Comparison of ENCODE assay signal across 8 mouse cellular contexts in the genomic region with DNA sequence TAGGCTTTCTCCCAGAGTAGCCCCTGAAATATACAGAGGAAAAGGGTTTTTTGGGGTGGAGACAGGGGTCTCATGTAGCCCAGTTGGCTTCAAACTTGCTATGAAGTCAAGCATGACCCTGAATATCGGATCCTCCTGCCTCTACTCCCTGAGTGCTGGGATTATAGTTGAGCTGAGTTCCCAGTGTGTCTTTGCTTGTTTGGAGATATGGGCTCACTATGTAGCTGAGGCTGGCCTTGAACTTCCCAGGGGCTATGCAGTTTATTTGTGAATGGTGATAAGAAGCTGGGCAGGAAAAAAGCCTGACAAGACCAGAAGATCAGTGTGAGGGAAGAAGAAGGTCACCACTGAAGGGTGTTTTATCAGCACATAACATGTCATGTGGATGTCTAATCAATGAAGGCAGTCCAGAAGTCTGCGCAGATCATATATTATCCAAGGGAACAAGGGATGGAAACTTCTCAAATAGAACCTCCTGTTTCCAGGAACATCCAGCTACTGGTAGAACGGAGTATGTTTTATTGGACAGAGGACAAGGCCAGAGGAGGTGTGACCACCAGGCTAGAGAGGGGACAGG. TPM values are rescaled to one million over a fixed set of nuclear protein-coding genes. Genes with fewer than 3 reads are reported as not detected.
DNase-seq lines count a peak whose midpoint lies in the region; ATAC-seq and TF ChIP-seq lines count a peak whose summit lies in the region.

No protein-coding gene starts in this region.

- TF ChIP-seq EP300 in lung, postnatal 0 days (IDR thresholded peaks at IDR 0.05), result no peak

- H3K27me3 ChIP-seq in lung, postnatal 0 days (replicated peaks; ENCODE audit: insufficient read depth, low read length), result no peaks in the 10 kb centered on the region
- no peaks in the 10 kb centered on the region for H3K27me3 ChIP-seq in forebrain, embryonic 12.5 days
- no peaks in the 10 kb centered on the region for H3K27me3 ChIP-seq in stomach, embryonic 14.5 days (ENCODE audit: control insufficient read depth, insufficient read depth, low read length)

- H3K27ac ChIP-seq in lung, postnatal 0 days (ENCODE audit: low read length), result no peak overlapping the region
- peak overlapping the region; percentile 50; the same call in 1 of the 2 replicates for H3K27ac ChIP-seq in forebrain, embryonic 12.5 days
- peak overlapping the region; percentile 33; the same call in 1 of the 2 replicates for H3K27ac ChIP-seq in stomach, embryonic 14.5 days (ENCODE audit: low read length)

- H3K9ac ChIP-seq in lung, postnatal 0 days (replicated peaks; ENCODE audit: low read depth), result 0 out of 2 replicates have a peak overlapping the region, but pooled peaks have one; percentile 5
- H3K9ac ChIP-seq in forebrain, embryonic 12.5 days, result peak overlapping the region; percentile 27; the same call in 1 of the 2 replicates
- H3K9ac ChIP-seq in stomach, embryonic 14.5 days (replicated peaks; ENCODE audit: low read depth, low read length), result no peak overlapping the region

- H3K4me3 ChIP-seq in lung, postnatal 0 days (ENCODE audit: low read depth, low read length), result no peak overlapping the region
- peak overlapping the region; percentile 48 for H3K4me3 ChIP-seq in forebrain, embryonic 12.5 days (replicated peaks)
- H3K4me3 ChIP-seq in stomach, embryonic 14.5 days (ENCODE audit: low read depth, low read length), result peak overlapping the region; percentile 41

- TF ChIP-seq CTCF in lung, postnatal 0 days (IDR thresholded peaks at IDR 0.05), result no peak

- no peaks in the 10 kb centered on the region for H3K36me3 ChIP-seq in lung, postnatal 0 days (ENCODE audit: insufficient read depth, low read length)
- no peaks in the 10 kb centered on the region; the same call in 1 of the 2 replicates for H3K36me3 ChIP-seq in forebrain, embryonic 12.5 days (replicated peaks)
- no peaks in the 10 kb centered on the region for H3K36me3 ChIP-seq in stomach, embryonic 14.5 days (ENCODE audit: control insufficient read depth, insufficient read depth, low read length)

- 76% methylated on average over 3 of the region's 3 CpGs for WGBS in lung, postnatal 0 days
- 77% methylated on average over 3 of the region's 3 CpGs for WGBS in forebrain, embryonic 12.5 days
- WGBS in stomach, embryonic 14.5 days, result 74% methylated on average over 3 of the region's 3 CpGs

- no peaks in the 10 kb centered on the region for H3K9me3 ChIP-seq in lung, postnatal 0 days (ENCODE audit: low read length)
- H3K9me3 ChIP-seq in forebrain, embryonic 12.5 days, result peaks cover 10% of the 10 kb centered on the region; the same call in 1 of the 2 replicates
- H3K9me3 ChIP-seq in stomach, embryonic 14.5 days (ENCODE audit: control insufficient read depth, low read depth, low read length), result peaks cover 6% of the 10 kb centered on the region; the same call in 1 of the 2 replicates

- no peaks in the 10 kb centered on the region for H3K4me1 ChIP-seq in lung, postnatal 0 days (ENCODE audit: insufficient read depth, low read depth, low read length)
- H3K4me1 ChIP-seq in forebrain, embryonic 12.5 days, result peaks cover 6% of the 10 kb centered on the region; the same call in 1 of the 2 replicates
- H3K4me1 ChIP-seq in stomach, embryonic 14.5 days (ENCODE audit: control insufficient read depth, insufficient read depth, low read length), result no peaks in the 10 kb centered on the region

- no peak for ATAC-seq in lung, postnatal 0 days
- no peak for ATAC-seq in forebrain, embryonic 12.5 days (ENCODE audit: low FRiP score)
- 0 out of 2 replicates have a peak, but pooled peaks have one; percentile 54 for ATAC-seq in stomach, embryonic 14.5 days (ENCODE audit: insufficient number of reproducible peaks, insufficient read depth, low FRiP score, low read depth)
- ATAC-seq in CD4-positive, CD25-positive, alpha-beta regulatory T cell, adult 4 months, result no peak

- peak overlapping the region; percentile 59 for H3K4me2 ChIP-seq in lung, postnatal 0 days (replicated peaks; ENCODE audit: low read depth, low read length)
- H3K4me2 ChIP-seq in forebrain, embryonic 12.5 days, result peak overlapping the region; percentile 62
- H3K4me2 ChIP-seq in stomach, embryonic 14.5 days (replicated peaks; ENCODE audit: low read depth, low read length), result peak overlapping the region; percentile 45

- no peak for DNase-seq in lung, postnatal 0 days (ENCODE audit: low spot score)
- DNase-seq in lung, postnatal 36 days, result no peak
- peak; percentile 42 for DNase-seq in liver
- no peak for DNase-seq in cerebellum, adult 8-10 months
- no peak for DNase-seq in spleen, postnatal 14 days (ENCODE audit: low spot score in 2 of 2)

RNA-seq across cellular contexts. Expression of gene Ulk4, which starts 9.4 kb away (rescaled TPM):
- polyA plus RNA-seq in lung, postnatal 0 days (2015; fragmentation: Nextera tagmentation; extraction: Ambion mirVana), result 117 and 122 TPM in 2 replicates
- polyA plus RNA-seq in forebrain, embryonic 12.5 days (2016; fragmentation: Nextera tagmentation; extraction: Ambion mirVana), result 179 and 182 TPM in 2 replicates
- 134 and 136 TPM in 2 replicates for polyA plus RNA-seq in stomach, embryonic 14.5 days (2014; fragmentation: Nextera tagmentation; extraction: Ambion mirVana)
- 1 to 10 TPM; 1.5 to 6.2 TPM for polyA plus RNA-seq in CD4-positive, CD25-positive, alpha-beta regulatory T cell, adult 4 months (2017; shearing (Covaris generic))

RNA-seq across cellular contexts. Expression of gene Trak1, which starts 10.9 kb away (rescaled TPM):
- polyA plus RNA-seq in lung, postnatal 0 days (2015; fragmentation: Nextera tagmentation; extraction: Ambion mirVana), result 27.1 and 28.6 TPM in 2 replicates
- polyA plus RNA-seq in forebrain, embryonic 12.5 days (2016; fragmentation: Nextera tagmentation; extraction: Ambion mirVana), result 41.2 and 45.3 TPM in 2 replicates
- polyA plus RNA-seq in stomach, embryonic 14.5 days (2014; fragmentation: Nextera tagmentation; extraction: Ambion mirVana), result 18.3 and 21.9 TPM in 2 replicates
- polyA plus RNA-seq in CD4-positive, CD25-positive, alpha-beta regulatory T cell, adult 4 months (2017; shearing (Covaris generic)), result 10 to 100 TPM in 1 of 2 experiments, 1 to 10 TPM in 1; 8.9 to 10.7 TPM

Comparison
In these comparisons a context has a peak if more than half of its experiments do, and no peak if none do; other contexts are left out.
1. RNA of gene Ulk4, which starts 9.4 kb away (polyA plus RNA-seq): 179 to 182 TPM in forebrain, embryonic 12.5 days, 134 to 136 TPM in stomach, embryonic 14.5 days and 117 to 122 TPM in lung, postnatal 0 days; 1.5 to 6.2 TPM in CD4-positive, CD25-positive, alpha-beta regulatory T cell, adult 4 months; every median in the first group is over 10 times any median in the second.
2. Peak in every context shown above with its lines, with median percentiles within 50 percentile points of each other: H3K4me2 ChIP-seq.